Mouse (Mus musculus) heart, embryonic 11.5 days (tissue): ENCODE results near the gene Ttll9. TPM values are rescaled to one million over a fixed set of nuclear protein-coding genes. Genes with fewer than 3 reads are reported as not detected.

Source experiments
- ATAC-seq: fragments of 200-750 bp; cut with Nextera tagmentation; replicated peaks from 2 replicates; pipeline ENCODE4 v1.8.0; 2017; ENCODE audit warnings: moderate library complexity; ENCODE audit not compliant: insufficient number of reproducible peaks, low FRiP score, low TSS enrichment
- H3K27ac ChIP-seq: fragments of 300-500 bp; sonication (generic); 2 replicates; pipeline ENCODE4 v1.5.1; 2014; ENCODE audit warnings: mild to moderate bottlenecking, low read depth, low read length
- H3K27me3 ChIP-seq: fragments of 300-500 bp; sonication (generic); 2 replicates; pipeline ENCODE4 v1.6.1; 2014; ENCODE audit warnings: mild to moderate bottlenecking, low read length, mixed read lengths; ENCODE audit not compliant: control insufficient read depth, insufficient read depth
- H3K36me3 ChIP-seq: fragments of 300-500 bp; sonication (generic); 2 replicates; pipeline ENCODE4 v1.6.1; 2014; ENCODE audit warnings: mild to moderate bottlenecking, low read length, moderate library complexity, mixed read lengths; ENCODE audit not compliant: control insufficient read depth, insufficient read depth
- H3K4me1 ChIP-seq: fragments of 300-500 bp; sonication (generic); 2 replicates; pipeline ENCODE4 v1.6.1; 2014; ENCODE audit warnings: low read length; ENCODE audit not compliant: control insufficient read depth, insufficient read depth
- H3K4me2 ChIP-seq: fragments of 300-500 bp; sonication (generic); 2 replicates; pipeline ENCODE4 v1.6.1; 2014; ENCODE audit warnings: mild to moderate bottlenecking, moderate library complexity
- H3K4me3 ChIP-seq: fragments of 300-500 bp; sonication (generic); 2 replicates; pipeline ENCODE4 v1.5.1; 2014; ENCODE audit warnings: low read depth, low read length
- H3K9ac ChIP-seq: fragments of 300-500 bp; sonication (generic); 2 replicates; pipeline ENCODE4 v1.6.1; 2014; ENCODE audit warnings: mild to moderate bottlenecking, low read depth, low read length, moderate library complexity
- H3K9me3 ChIP-seq: fragments of 300-500 bp; sonication (generic); replicated peaks from 2 replicates; pipeline ENCODE4 v1.6.1; 2016; ENCODE audit warnings: low read length; ENCODE audit not compliant: control insufficient read depth
- WGBS: fragments of 180-500 bp; shearing (Covaris S2); extraction: QIAGEN DNeasy Blood & Tissue Kit; methylation state at CpG from one replicate; pipeline ENCODE4 v1.1.7; 2014; ENCODE audit not compliant: insufficient replicate concordance; 5-methylcytosine and 5-hydroxymethylcytosine counted together
- polyA plus RNA-seq: library from polyadenylated mRNA; unstranded; fragments of >200 nt; fragmentation: Nextera tagmentation; extraction: Ambion mirVana; gene quantifications from 2 replicates; pipeline ENCODE4 v1.2.1, GENCODE M21; 2014

Ttll9 gene
- polyA plus RNA-seq, 1 experiment from 2014 or later, result 0.76 TPM

- no peak overlapping the region for H3K27ac ChIP-seq
Measured at GRCm38 (mm10) chr2:153045884-153046299, 83.6 kb downstream of the Ttll9 start.

GRCm38 (mm10) chr2:153047828-153048465 lies 85.7 kb downstream of the Ttll9 start:
- Histone ChIP-seq H3K4me3 (no peak overlapping the region), H3K27me3 (peaks cover 38% of the 10 kb centered on the region), H3K9me3 (no peaks in the 10 kb centered on the region), H3K27ac (no peak overlapping the region), H3K36me3 (no peaks in the 10 kb centered on the region), H3K4me2 (no peak overlapping the region), H3K9ac (no peak overlapping the region), H3K4me1 (no peaks in the 10 kb centered on the region)
- ATAC-seq, result no peak; the same call in 1 of the 2 replicates
- 34% methylated on average over 17 of the region's 17 CpGs for WGBS

More at GRCm38 (mm10) chr2:153045884-153046299, 83.6 kb downstream of the Ttll9 start:
- Histone ChIP-seq H3K27me3 (peaks cover 18% of the 10 kb centered on the region), H3K36me3 (no peaks in the 10 kb centered on the region), H3K9me3 (no peaks in the 10 kb centered on the region), H3K4me1 (no peaks in the 10 kb centered on the region), H3K9ac (no peak overlapping the region), H3K4me3 (no peak overlapping the region), H3K4me2 (no peak overlapping the region)
- 30% methylated on average over 8 of the region's 8 CpGs for WGBS
- ATAC-seq, result no peak

GRCm38 (mm10) chr2:153049288-153049996 lies 87.2 kb downstream of the Ttll9 start:
- peaks cover 53% of the 10 kb centered on the region for H3K27me3 ChIP-seq
- H3K9me3 ChIP-seq, result no peaks in the 10 kb centered on the region
- H3K9ac ChIP-seq, result no peak overlapping the region
- H3K27ac ChIP-seq, result no peak overlapping the region
- no peak overlapping the region for H3K4me3 ChIP-seq
- no peaks in the 10 kb centered on the region for H3K36me3 ChIP-seq
- H3K4me2 ChIP-seq, result no peak overlapping the region
- H3K4me1 ChIP-seq, result no peaks in the 10 kb centered on the region
- no peak for ATAC-seq
- WGBS, result 33% methylated on average over 9 of the region's 9 CpGs

- H3K27ac ChIP-seq, result no peak overlapping the region
- H3K9me3 ChIP-seq, result no peaks in the 10 kb centered on the region
- H3K4me1 ChIP-seq, result no peaks in the 10 kb centered on the region
- no peak for ATAC-seq
- no peak overlapping the region for H3K4me2 ChIP-seq
- no peaks in the 10 kb centered on the region for H3K36me3 ChIP-seq
- no peak overlapping the region for H3K9ac ChIP-seq
- WGBS, result 70% methylated on average over 4 of the region's 4 CpGs
- no peak overlapping the region for H3K4me3 ChIP-seq
- peaks cover 54% of the 10 kb centered on the region for H3K27me3 ChIP-seq
Measured at GRCm38 (mm10) chr2:153049997-153050358, 87.7 kb downstream of the Ttll9 start.

GRCm38 (mm10) chr2:153051095-153051494 lies 88.8 kb downstream of the Ttll9 start:
- peaks cover 55% of the 10 kb centered on the region for H3K27me3 ChIP-seq

GRCm38 (mm10) chr2:153051537-153051936 lies 89.3 kb downstream of the Ttll9 start:
- peaks cover 55% of the 10 kb centered on the region for H3K27me3 ChIP-seq
- WGBS, result 70% methylated on average over 9 of the region's 9 CpGs

More at GRCm38 (mm10) chr2:153051095-153051494, 88.8 kb downstream of the Ttll9 start:
- Histone ChIP-seq H3K27ac (no peak overlapping the region), H3K4me2 (no peak overlapping the region), H3K4me1 (no peaks in the 10 kb centered on the region), H3K36me3 (no peaks in the 10 kb centered on the region), H3K4me3 (no peak overlapping the region), H3K9ac (no peak overlapping the region), H3K9me3 (no peaks in the 10 kb centered on the region)
- 67% methylated on average over 6 of the region's 6 CpGs for WGBS
- no peak for ATAC-seq

GRCm38 (mm10) chr2:153052700-153053351 lies 90.5 kb downstream of the Ttll9 start:
- Histone ChIP-seq H3K27ac (no peak overlapping the region), H3K36me3 (no peaks in the 10 kb centered on the region), H3K27me3 (peaks cover 50% of the 10 kb centered on the region), H3K4me2 (no peak overlapping the region; the same call in 1 of the 2 replicates), H3K4me3 (no peak overlapping the region), H3K4me1 (no peaks in the 10 kb centered on the region), H3K9ac (no peak overlapping the region), H3K9me3 (no peaks in the 10 kb centered on the region)
- no peak for ATAC-seq
- 6% methylated on average over 30 of the region's 30 CpGs for WGBS

More at GRCm38 (mm10) chr2:153051537-153051936, 89.3 kb downstream of the Ttll9 start:
- Histone ChIP-seq H3K4me3 (no peak overlapping the region), H3K4me1 (no peaks in the 10 kb centered on the region), H3K9me3 (no peaks in the 10 kb centered on the region), H3K36me3 (no peaks in the 10 kb centered on the region), H3K9ac (no peak overlapping the region), H3K4me2 (no peak overlapping the region), H3K27ac (no peak overlapping the region)
- no peak for ATAC-seq

GRCm38 (mm10) chr2:153053896-153054295 lies 91.6 kb downstream of the Ttll9 start:
- 82% methylated on average over 8 of the region's 8 CpGs for WGBS
- H3K27me3 ChIP-seq, result peaks cover 55% of the 10 kb centered on the region
- no peak for ATAC-seq
- no peak overlapping the region for H3K4me2 ChIP-seq
- H3K9ac ChIP-seq, result no peak overlapping the region
- H3K9me3 ChIP-seq, result no peaks in the 10 kb centered on the region
- no peak overlapping the region for H3K4me3 ChIP-seq
- H3K4me1 ChIP-seq, result no peaks in the 10 kb centered on the region
- H3K27ac ChIP-seq, result no peak overlapping the region
- H3K36me3 ChIP-seq, result no peaks in the 10 kb centered on the region
